Mouse (Mus musculus) embryonic facial prominence, embryonic 12.5 days (tissue): ENCODE results near the gene Arfgap2. TPM values are rescaled to one million over a fixed set of nuclear protein-coding genes. Genes with fewer than 3 reads are reported as not detected.

Source experiments
- ATAC-seq: fragments of 200-750 bp; cut with Nextera tagmentation; 2 replicates; pipeline ENCODE4 v1.8.0; 2017; ENCODE audit not compliant: insufficient number of reproducible peaks, insufficient read depth, low FRiP score, low TSS enrichment
- H3K27ac ChIP-seq: fragments of 300-500 bp; sonication (generic); 2 replicates; pipeline ENCODE4 v1.5.1; 2016; ENCODE audit warnings: mild to moderate bottlenecking
- H3K27me3 ChIP-seq: fragments of 300-500 bp; sonication (generic); 2 replicates; pipeline ENCODE4 v1.6.1; 2016; ENCODE audit warnings: mild to moderate bottlenecking, moderate library complexity
- H3K36me3 ChIP-seq: fragments of 300-500 bp; sonication (generic); 2 replicates; pipeline ENCODE4 v1.6.1; 2016; ENCODE audit warnings: mild to moderate bottlenecking
- H3K4me1 ChIP-seq: fragments of 300-500 bp; sonication (generic); 2 replicates; pipeline ENCODE4 v1.6.1; 2016
- H3K4me2 ChIP-seq: fragments of 300-500 bp; sonication (generic); replicated peaks from 2 replicates; pipeline ENCODE4 v1.6.1; 2016; ENCODE audit warnings: mild to moderate bottlenecking, moderate library complexity
- H3K4me3 ChIP-seq: fragments of 300-500 bp; sonication (generic); 2 replicates; pipeline ENCODE4 v1.5.1; 2016; ENCODE audit warnings: mild to moderate bottlenecking
- H3K9ac ChIP-seq: fragments of 300-500 bp; sonication (generic); 2 replicates; pipeline ENCODE4 v1.6.1; 2016; ENCODE audit warnings: mild to moderate bottlenecking, moderate library complexity
- H3K9me3 ChIP-seq: fragments of 300-500 bp; sonication (generic); 2 replicates; pipeline ENCODE4 v1.6.1; 2016; ENCODE audit warnings: mild to moderate bottlenecking, moderate library complexity
- WGBS: fragments of 180-500 bp; shearing (Covaris S2); methylation state at CpG from one replicate; pipeline ENCODE4 v1.1.7; 2016; 5-methylcytosine and 5-hydroxymethylcytosine counted together
- polyA plus RNA-seq: library from polyadenylated mRNA; unstranded; fragments of >200 nt; fragmentation: Nextera tagmentation; extraction: Ambion mirVana; gene quantifications from 2 replicates; pipeline ENCODE4 v1.2.1, GENCODE M21; 2016

The Arfgap2 gene
- polyA plus RNA-seq, 1 experiment from 2014 or later, result 95.9 TPM

DNA sequence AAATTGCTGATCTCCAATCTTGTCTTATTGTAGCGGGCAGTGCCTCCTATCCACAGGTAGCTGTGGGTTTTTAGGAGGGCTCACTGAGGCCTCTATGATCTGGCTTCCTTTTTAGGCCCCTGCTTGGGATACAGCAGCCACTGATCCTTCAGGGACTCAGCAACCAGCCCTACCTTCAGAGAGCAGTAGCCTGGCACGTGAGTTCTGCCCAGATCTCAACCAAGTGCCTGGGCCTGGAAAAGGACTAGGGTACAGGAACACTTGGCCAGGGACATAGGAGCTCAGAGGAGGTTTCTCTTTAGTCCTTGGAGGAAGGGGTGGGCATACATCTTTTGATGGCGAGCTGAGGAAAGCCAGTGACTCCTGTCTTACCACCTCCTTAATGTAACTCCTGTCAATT, 3.3 kb downstream of the Arfgap2 start:
- 93% methylated on average over 3 of the region's 3 CpGs for WGBS
- peaks cover 65% of the 10 kb centered on the region for H3K36me3 ChIP-seq
- no peak overlapping the region for H3K4me3 ChIP-seq
- no peak overlapping the region for H3K9ac ChIP-seq
- H3K4me2 ChIP-seq, result no peak overlapping the region
- peaks cover 15% of the 10 kb centered on the region for H3K4me1 ChIP-seq
- ATAC-seq, result no peak
- no peaks in the 10 kb centered on the region for H3K27me3 ChIP-seq
- no peaks in the 10 kb centered on the region for H3K9me3 ChIP-seq
- no peak overlapping the region for H3K27ac ChIP-seq

DNA sequence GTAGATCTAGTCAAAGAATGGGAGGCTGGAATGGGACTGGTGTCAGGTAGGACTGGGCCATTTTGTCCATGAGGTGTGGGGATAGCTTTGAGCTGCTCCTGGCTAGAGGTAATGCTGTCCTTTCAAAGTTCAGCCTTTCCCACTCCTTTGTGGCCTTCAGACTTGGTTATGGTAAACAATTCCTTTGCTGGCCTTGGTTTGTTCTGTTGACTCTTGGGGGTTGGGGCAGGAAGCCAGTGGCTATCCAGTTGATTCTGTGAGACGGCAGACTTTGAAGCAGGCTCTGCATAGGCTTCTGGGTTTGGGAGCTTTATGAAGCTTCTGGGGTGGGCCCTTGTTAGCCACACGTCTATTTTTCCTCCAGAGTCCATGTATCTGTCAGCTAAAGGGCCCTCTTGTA, 3.9 kb downstream of the Arfgap2 start:
- no peak overlapping the region for H3K4me3 ChIP-seq
- no peak overlapping the region for H3K4me2 ChIP-seq
- 93% methylated on average over 2 of the region's 2 CpGs for WGBS
- peaks cover 15% of the 10 kb centered on the region for H3K4me1 ChIP-seq
- peaks cover 65% of the 10 kb centered on the region for H3K36me3 ChIP-seq
- no peak overlapping the region for H3K9ac ChIP-seq
- H3K27me3 ChIP-seq, result no peaks in the 10 kb centered on the region
- H3K27ac ChIP-seq, result no peak overlapping the region
- no peaks in the 10 kb centered on the region for H3K9me3 ChIP-seq
- ATAC-seq, result no peak

GRCm38 (mm10) chr2:91269687-91270133, 4.9 kb downstream of the Arfgap2 start:
- H3K27me3 ChIP-seq, result no peaks in the 10 kb centered on the region
- no peak overlapping the region for H3K4me3 ChIP-seq
- H3K27ac ChIP-seq, result no peak overlapping the region
- H3K4me2 ChIP-seq, result no peak overlapping the region
- H3K9me3 ChIP-seq, result no peaks in the 10 kb centered on the region
- no peak overlapping the region for H3K9ac ChIP-seq
- peaks cover 10% of the 10 kb centered on the region for H3K4me1 ChIP-seq
- WGBS, result 94% methylated on average over 8 of the region's 8 CpGs
- ATAC-seq, result no peak
- peaks cover 73% of the 10 kb centered on the region for H3K36me3 ChIP-seq

DNA sequence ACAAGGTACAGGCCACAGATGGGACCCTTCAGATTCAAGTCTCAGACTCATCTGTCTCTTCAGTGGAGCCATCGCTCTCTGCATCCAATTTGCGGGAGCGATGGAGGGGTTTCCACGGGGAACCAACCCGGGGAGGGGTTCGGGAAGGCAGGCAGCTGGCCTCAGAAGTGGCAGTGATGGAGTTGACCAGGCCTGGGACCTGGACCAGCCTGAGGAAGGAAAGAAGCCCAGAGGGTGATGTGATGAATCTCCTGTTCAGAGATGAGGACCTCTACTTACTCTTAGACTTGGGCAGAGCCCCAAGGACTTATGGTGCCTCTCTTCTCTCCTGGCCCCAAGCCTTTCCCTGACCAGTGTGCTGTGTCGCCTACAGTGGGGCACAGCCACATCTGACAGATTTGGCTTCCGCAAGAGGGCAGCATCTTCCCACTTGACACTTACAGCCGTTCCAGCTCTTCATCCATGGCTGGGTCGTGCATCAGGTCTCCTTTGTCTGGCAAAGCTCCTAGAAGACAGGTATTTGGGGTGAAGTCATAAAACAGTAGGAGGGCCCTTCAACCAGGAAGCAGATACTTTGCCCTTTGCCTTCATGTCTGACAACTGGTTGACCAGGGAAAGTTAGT, 14.1 kb downstream of the Arfgap2 start:
- Histone ChIP-seq H3K9ac (no peak overlapping the region), H3K36me3 (peaks cover 35% of the 10 kb centered on the region), H3K4me2 (no peak overlapping the region), H3K27ac (no peak overlapping the region), H3K9me3 (no peaks in the 10 kb centered on the region), H3K4me3 (no peak overlapping the region), H3K4me1 (peaks cover 12% of the 10 kb centered on the region; the same call in 1 of the 2 replicates), H3K27me3 (no peaks in the 10 kb centered on the region)
- peak; percentile 14; the same call in 1 of the 2 replicates for ATAC-seq
- WGBS, result 33% methylated on average over 10 of the region's 10 CpGs

DNA sequence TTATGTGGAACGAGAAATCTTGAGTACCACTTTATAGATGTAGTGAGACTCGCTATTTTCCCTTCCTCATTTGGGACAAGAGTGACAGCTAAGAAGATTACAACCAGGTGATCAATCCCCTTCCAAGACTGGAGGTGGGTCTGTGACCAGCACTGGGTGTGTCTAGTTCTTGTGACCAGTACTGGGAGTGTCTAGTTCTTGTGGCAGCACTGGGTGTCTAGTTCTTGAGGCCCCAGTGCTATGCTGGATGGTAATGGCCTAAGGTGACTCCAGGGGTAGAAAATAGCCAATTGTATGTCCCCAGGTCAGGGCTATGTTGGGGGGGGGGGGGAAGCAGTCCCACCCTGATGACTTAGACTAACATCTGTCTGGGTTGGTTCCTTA, 14.6 kb downstream of the Arfgap2 start:
- Histone ChIP-seq H3K9ac (no peak overlapping the region), H3K4me2 (no peak overlapping the region), H3K4me3 (no peak overlapping the region), H3K36me3 (peaks cover 30% of the 10 kb centered on the region), H3K9me3 (no peaks in the 10 kb centered on the region), H3K27ac (no peak overlapping the region), H3K27me3 (no peaks in the 10 kb centered on the region), H3K4me1 (peaks cover 12% of the 10 kb centered on the region; the same call in 1 of the 2 replicates)
- WGBS, result 76% methylated on average over 2 of the region's 2 CpGs
- no peak for ATAC-seq

- H3K4me1 ChIP-seq, result peaks cover 12% of the 10 kb centered on the region; the same call in 1 of the 2 replicates
- ATAC-seq, result no peak
- H3K27me3 ChIP-seq, result no peaks in the 10 kb centered on the region
- H3K4me3 ChIP-seq, result no peak overlapping the region
- no peak overlapping the region for H3K4me2 ChIP-seq
- no peak overlapping the region for H3K9ac ChIP-seq
- no peaks in the 10 kb centered on the region for H3K9me3 ChIP-seq
- WGBS, result 34% methylated on average over 5 of the region's 5 CpGs
- H3K36me3 ChIP-seq, result peaks cover 10% of the 10 kb centered on the region
- no peak overlapping the region for H3K27ac ChIP-seq
Observed at GRCm38 (mm10) chr2:91281366-91281765, 16.6 kb downstream of the Arfgap2 start.

DNA sequence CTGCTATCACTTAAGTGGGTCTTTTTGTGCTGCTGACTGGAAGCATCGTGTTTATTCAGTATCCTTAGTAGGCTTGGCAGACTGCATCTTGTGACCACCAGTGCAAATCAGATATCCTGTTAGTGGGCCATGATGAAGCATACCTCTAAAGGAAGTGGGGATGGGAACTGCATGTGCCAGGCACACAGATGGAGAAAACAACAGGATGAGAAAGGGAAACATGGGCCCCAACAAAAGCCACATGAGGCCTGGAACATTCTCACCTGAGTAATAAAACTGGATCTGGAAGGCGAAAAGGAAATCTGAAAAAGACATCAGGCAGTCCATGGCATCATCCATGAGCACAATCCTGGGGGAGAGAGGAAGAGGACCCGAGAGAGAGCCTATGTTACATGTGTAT, 19.2 kb downstream of the Arfgap2 start:
- 75% methylated on average over 3 of the region's 3 CpGs for WGBS
- no peak overlapping the region for H3K9ac ChIP-seq
- no peaks in the 10 kb centered on the region for H3K9me3 ChIP-seq
- H3K4me1 ChIP-seq, result peaks cover 12% of the 10 kb centered on the region; the same call in 1 of the 2 replicates
- no peaks in the 10 kb centered on the region for H3K27me3 ChIP-seq
- H3K4me2 ChIP-seq, result no peak overlapping the region
- ATAC-seq, result no peak
- no peak overlapping the region for H3K27ac ChIP-seq
- no peaks in the 10 kb centered on the region for H3K36me3 ChIP-seq
- H3K4me3 ChIP-seq, result no peak overlapping the region

DNA sequence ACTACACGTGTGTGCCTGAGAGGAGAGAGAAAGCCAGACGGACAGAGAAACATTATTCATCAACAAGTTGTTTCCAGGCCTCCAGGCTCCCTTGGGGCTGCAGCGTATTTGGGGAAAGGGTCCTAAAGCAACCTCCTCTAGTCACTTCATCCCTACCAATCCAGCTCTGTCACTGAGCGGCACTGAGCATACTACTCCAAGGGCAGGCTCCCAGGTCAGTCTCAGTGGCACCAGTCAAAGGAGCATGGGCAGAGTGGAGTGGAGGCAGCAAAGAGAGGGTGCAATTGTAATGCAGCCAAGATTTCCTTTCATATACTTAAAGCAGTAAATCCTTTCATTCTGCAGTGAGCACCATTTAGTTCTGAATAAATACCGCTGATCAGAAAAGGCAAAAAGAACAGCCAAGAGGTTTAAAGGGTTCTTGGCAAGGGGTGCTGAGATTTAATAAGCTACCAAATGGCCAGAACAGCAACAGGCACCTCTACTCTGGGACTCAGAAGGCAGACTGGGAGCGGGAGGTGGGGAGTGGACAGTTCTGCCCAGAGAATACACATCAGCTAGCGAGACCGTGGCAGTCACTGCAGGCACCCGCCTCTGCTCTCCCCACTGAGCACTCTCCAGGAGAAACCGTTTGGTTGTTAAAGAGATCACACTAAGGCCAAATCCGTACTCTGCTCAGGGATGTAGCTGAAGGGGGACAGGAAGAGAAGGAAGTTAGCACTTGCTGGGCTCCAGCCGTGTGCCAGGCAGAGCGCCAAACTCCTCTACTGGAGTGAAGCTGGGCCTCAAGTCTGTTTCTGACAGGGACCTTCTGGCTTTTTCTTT, 19.8 kb downstream of the Arfgap2 start:
- ATAC-seq, result no peak
- Histone ChIP-seq H3K27ac (no peak overlapping the region), H3K27me3 (no peaks in the 10 kb centered on the region), H3K9me3 (no peaks in the 10 kb centered on the region), H3K4me1 (peaks cover 12% of the 10 kb centered on the region; the same call in 1 of the 2 replicates), H3K4me3 (no peak overlapping the region), H3K4me2 (no peak overlapping the region), H3K9ac (no peak overlapping the region), H3K36me3 (no peaks in the 10 kb centered on the region)
- WGBS, result 73% methylated on average over 13 of the region's 13 CpGs

GRCm38 (mm10) chr2:91285885-91286505, 21.2 kb downstream of the Arfgap2 start:
- H3K27me3 ChIP-seq, result no peaks in the 10 kb centered on the region
- no peaks in the 10 kb centered on the region for H3K9me3 ChIP-seq
- no peak overlapping the region for H3K4me2 ChIP-seq
- ATAC-seq, result no peak
- no peak overlapping the region for H3K4me3 ChIP-seq
- H3K36me3 ChIP-seq, result no peaks in the 10 kb centered on the region
- peaks cover 14% of the 10 kb centered on the region for H3K4me1 ChIP-seq
- WGBS, result 14% methylated on average over 7 of the region's 7 CpGs
- 0 out of 2 replicates have a peak overlapping the region, but pooled peaks have one; percentile 7 for H3K27ac ChIP-seq
- no peak overlapping the region for H3K9ac ChIP-seq

DNA sequence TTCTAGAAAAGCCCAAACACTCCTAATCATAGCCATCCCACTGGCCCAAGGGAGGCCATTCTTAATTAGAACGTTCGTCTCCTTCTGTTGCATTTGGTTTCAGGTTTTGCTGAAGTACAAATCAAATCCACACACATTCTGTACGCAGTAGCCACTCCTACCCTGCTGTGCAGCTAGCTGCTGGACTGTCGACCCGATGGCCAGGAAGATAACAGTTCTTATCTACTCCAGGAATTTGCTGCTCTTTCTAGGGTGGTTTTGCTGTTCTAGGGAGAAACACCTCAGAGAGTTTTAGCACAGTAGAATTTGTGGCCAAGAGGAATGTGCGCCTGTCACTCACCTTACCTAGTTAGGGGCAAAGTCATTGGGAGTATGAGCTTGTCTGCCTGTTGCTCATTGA, 22.8 kb downstream of the Arfgap2 start:
- Histone ChIP-seq H3K9ac (no peak overlapping the region), H3K27me3 (no peaks in the 10 kb centered on the region), H3K36me3 (no peaks in the 10 kb centered on the region), H3K27ac (no peak overlapping the region), H3K9me3 (no peaks in the 10 kb centered on the region), H3K4me1 (peaks cover 21% of the 10 kb centered on the region), H3K4me2 (no peak overlapping the region), H3K4me3 (no peak overlapping the region)
- no peak for ATAC-seq
- WGBS, result 56% methylated on average over 6 of the region's 6 CpGs

- Histone ChIP-seq H3K36me3 (no peaks in the 10 kb centered on the region), H3K4me3 (no peak overlapping the region), H3K27me3 (no peaks in the 10 kb centered on the region), H3K27ac (peak overlapping the region; percentile 3; the same call in 1 of the 2 replicates), H3K4me1 (peaks cover 12% of the 10 kb centered on the region), H3K9ac (no peak overlapping the region), H3K4me2 (no peak overlapping the region), H3K9me3 (no peaks in the 10 kb centered on the region)
- no peak for ATAC-seq
- 46% methylated on average over 12 of the region's 12 CpGs for WGBS
Observed at GRCm38 (mm10) chr2:91291197-91292007, 26.6 kb downstream of the Arfgap2 start.
